Mouse (Mus musculus) cortical plate, adult 2 months (tissue): ENCODE measurements around the gene Nol9.

Source experiments
- CTCF ChIP-seq: fragments of 200-500 bp; IDR thresholded peaks from 2 replicates; pipeline ENCODE4 v1.5.1; 2011; ENCODE audit warnings: mild to moderate bottlenecking, control low read depth, low read length; ENCODE audit not compliant: insufficient read depth; ENCODE audit errors: extremely low read depth
- POLR2A ChIP-seq: fragments of 200-500 bp; IDR thresholded peaks from 2 replicates; pipeline ENCODE4 v1.6.1; 2011; ENCODE audit warnings: mild to moderate bottlenecking, low read length, control low read depth; ENCODE audit not compliant: insufficient read depth; ENCODE audit errors: extremely low read depth

- TF ChIP-seq CTCF = no peak
- no peak for TF ChIP-seq POLR2A
These were observed 55.1 kb downstream of the Nol9 start for GRCm38 (mm10) chr4:152094233-152094632.
